23 mouse cellular contexts compared by ENCODE assay signal in genomic region chr10:95868348-95868747, GRCm38 (mm10). TPM values are rescaled to one million over a fixed set of nuclear protein-coding genes. Genes with fewer than 3 reads are reported as not detected.
"Had no signal": no experiment of that assay in that cellular context is flagged by ENCODE, and none has a peak within 500 bp of the region (broad histone marks: within the 10 kb centered on the region; RNA-seq: fewer than 3 reads in every experiment).

No protein-coding gene starts in this region.

- H3K4me1 ChIP-seq: liver, embryonic 13.5 days had no signal

- H3K27me3 ChIP-seq: kidney, embryonic 15.5 days; liver, embryonic 13.5 days had no signal

- H3K9me3 ChIP-seq: kidney, embryonic 15.5 days; liver, embryonic 13.5 days had no signal

- H3K27ac ChIP-seq: kidney, embryonic 15.5 days; left cerebral cortex, adult 2 months; liver, embryonic 13.5 days; macrophage had no signal

- H3K4me2 ChIP-seq: kidney, embryonic 15.5 days; liver, embryonic 13.5 days; lung, embryonic 14.5 days had no signal

- H3K4me3 ChIP-seq: kidney, embryonic 15.5 days; left cerebral cortex, adult 2 months; liver, embryonic 13.5 days had no signal

- ATAC-seq: lung, postnatal 0 days; midbrain, embryonic 16.5 days had no signal

- H3K36me3 ChIP-seq: kidney, embryonic 15.5 days; liver, embryonic 13.5 days had no signal

- DNase-seq: kidney, adult 11 months; kidney, adult 8-10 months; kidney, postnatal 10 days; kidney, postnatal 36 days; layer of hippocampus, postnatal 36 days; liver, embryonic 13.5 days; lung, embryonic 14.5 days; thymus, adult 18-20 months; thymus, postnatal 36 days had no signal

- H3K9ac ChIP-seq: kidney, embryonic 15.5 days; liver, embryonic 13.5 days; lung, embryonic 14.5 days had no signal

RNA-seq across cellular contexts. Expression of gene Gm33543, which starts 25.6 kb away (rescaled TPM):
- polyA plus RNA-seq: limb, embryonic 11.5 days; limb, embryonic 14.5 days; liver, embryonic 13.5 days; lung, embryonic 14.5 days; lung, postnatal 0 days; macrophage; neural tube, embryonic 11.5 days; neural tube, embryonic 14.5 days; small intestine, adult 2 months; spleen, adult 2 months; stomach, embryonic 16.5 days; testis, adult 2 months; urinary bladder, adult 2 months had no signal
